Mouse (Mus musculus) forebrain, embryonic 11.5 days (tissue): Measurements from ENCODE around the gene Zfp423. TPM values are rescaled to one million over a fixed set of nuclear protein-coding genes. Genes with fewer than 3 reads are reported as not detected.

ENCODE experiments used
- ATAC-seq: fragments of 200-750 bp; cut with Nextera tagmentation; replicated peaks from 2 replicates; pipeline ENCODE4 v1.8.0; 2017; ENCODE audit warnings: moderate TSS enrichment; ENCODE audit not compliant: low FRiP score
- DNase-seq: peaks from one replicate; pipeline ENCODE4 v3.0.0-alpha.2; 2017; ENCODE audit warnings: low spot score
- H3K27ac ChIP-seq: fragments of 300-500 bp; sonication (generic); 2 replicates; pipeline ENCODE4 v1.5.1; 2014; ENCODE audit warnings: low read depth, low read length
- H3K27me3 ChIP-seq: fragments of 300-500 bp; sonication (generic); 2 replicates; pipeline ENCODE4 v1.6.1; 2014; ENCODE audit warnings: mild to moderate bottlenecking, low read length, mixed read lengths; ENCODE audit not compliant: control insufficient read depth, insufficient read depth
- H3K36me3 ChIP-seq: fragments of 300-500 bp; sonication (generic); 2 replicates; pipeline ENCODE4 v1.6.1; 2014; ENCODE audit warnings: mild to moderate bottlenecking, low read length, moderate library complexity, mixed read lengths; ENCODE audit not compliant: control insufficient read depth, insufficient read depth
- H3K4me1 ChIP-seq: fragments of 300-500 bp; sonication (generic); replicated peaks from 2 replicates; pipeline ENCODE4 v1.6.1; 2014; ENCODE audit warnings: low read length, mixed read lengths; ENCODE audit not compliant: control insufficient read depth, insufficient read depth
- H3K4me2 ChIP-seq: fragments of 300-500 bp; sonication (generic); 2 replicates; pipeline ENCODE4 v1.6.1; 2014; ENCODE audit warnings: low read depth, mild to moderate bottlenecking, low read length, moderate library complexity, mixed read lengths; ENCODE audit not compliant: severe bottlenecking
- H3K4me3 ChIP-seq: fragments of 300-500 bp; sonication (generic); 2 replicates; pipeline ENCODE4 v1.5.1; 2014; ENCODE audit warnings: low read depth, low read length
- H3K9ac ChIP-seq: fragments of 300-500 bp; sonication (generic); 2 replicates; pipeline ENCODE4 v1.6.1; 2014; ENCODE audit warnings: low read length
- H3K9me3 ChIP-seq: fragments of 300-500 bp; sonication (generic); 2 replicates; pipeline ENCODE4 v1.6.1; 2016; ENCODE audit warnings: low read length, mixed read lengths; ENCODE audit not compliant: control insufficient read depth
- WGBS: fragments of 180-500 bp; shearing (Covaris S2); extraction: QIAGEN DNeasy Blood & Tissue Kit; methylation state at CpG from one replicate; pipeline ENCODE4 v1.1.7; 2014; 5-methylcytosine and 5-hydroxymethylcytosine counted together
- polyA plus RNA-seq: library from polyadenylated mRNA; unstranded; fragments of >200 nt; fragmentation: Nextera tagmentation; extraction: Ambion mirVana; gene quantifications from 2 replicates; pipeline ENCODE4 v1.2.1, GENCODE M21; 2014

Zfp423 gene
- polyA plus RNA-seq, 1 experiment from 2014 or later = 44.8 TPM

DNA sequence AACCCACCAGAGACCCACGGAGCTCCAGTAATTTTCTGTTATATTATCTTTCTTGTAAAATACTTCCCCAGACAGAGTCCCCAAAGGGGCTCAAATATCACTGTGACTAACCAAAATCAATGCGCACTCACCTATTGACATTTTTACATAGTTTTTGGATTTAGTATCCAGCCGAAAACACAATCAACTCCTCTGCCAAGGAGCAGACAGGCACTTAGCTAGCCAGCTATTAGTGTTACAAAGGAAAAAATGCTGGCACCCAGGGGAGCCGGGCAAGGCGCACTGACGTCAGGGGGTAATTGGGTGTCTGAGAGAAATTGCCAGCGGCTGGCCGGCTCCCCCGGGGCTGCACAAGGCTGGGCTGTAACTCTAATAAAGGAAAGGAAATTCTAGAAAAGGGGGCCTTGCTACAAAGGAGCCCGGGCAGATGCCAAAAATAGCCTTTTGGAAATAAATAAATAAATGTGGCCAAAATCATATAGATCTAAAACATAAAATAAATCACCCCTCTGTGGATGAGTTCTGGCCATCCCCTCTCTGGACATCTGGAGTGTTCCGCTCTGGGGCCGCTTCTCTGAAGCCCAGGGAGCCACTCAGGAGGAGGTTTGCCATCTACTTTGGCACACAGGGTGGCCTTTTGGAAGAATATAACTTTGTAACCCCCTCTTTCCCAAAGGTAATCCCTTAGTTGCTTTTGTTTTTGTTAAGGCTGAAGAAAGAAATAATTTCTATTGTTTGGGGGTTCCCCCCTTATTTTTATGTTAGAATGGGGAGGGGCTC lies 125.4 kb downstream of the Zfp423 start:
- H3K36me3 ChIP-seq = no peaks in the 10 kb centered on the region
- peak; percentile 59 for DNase-seq
- no peaks in the 10 kb centered on the region for H3K27me3 ChIP-seq
- WGBS = 12% methylated on average over 12 of the region's 12 CpGs
- H3K4me2 ChIP-seq = peak overlapping the region; percentile 15; the same call in 1 of the 2 replicates
- H3K9ac ChIP-seq = peak overlapping the region; percentile 50
- ATAC-seq = no peak
- no peak overlapping the region for H3K4me3 ChIP-seq
- H3K9me3 ChIP-seq = no peaks in the 10 kb centered on the region
- H3K27ac ChIP-seq = peak overlapping the region; percentile 94; the same call in 1 of the 2 replicates
- peaks cover 78% of the 10 kb centered on the region for H3K4me1 ChIP-seq

DNA sequence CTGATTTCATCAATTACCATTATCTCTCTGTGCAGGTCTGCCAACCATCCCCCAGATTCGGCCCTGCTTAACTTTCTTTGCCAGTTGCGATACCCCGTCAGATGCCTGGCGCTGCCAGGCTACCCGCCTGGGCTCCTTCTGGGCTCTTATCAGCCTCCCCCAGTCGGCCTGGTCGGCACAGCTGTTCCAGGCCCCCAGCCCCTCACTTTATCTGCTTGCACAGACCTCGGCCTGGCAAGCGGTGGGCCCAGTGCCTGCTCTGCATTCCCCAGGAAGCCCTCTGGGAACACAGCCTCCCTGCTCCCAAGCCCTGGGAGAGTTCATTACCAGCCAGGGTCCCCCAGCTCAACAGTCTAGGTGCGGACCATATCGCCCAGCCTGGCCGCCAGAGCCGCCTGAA lies 126.1 kb downstream of the Zfp423 start:
- Histone ChIP-seq H3K9me3 (no peaks in the 10 kb centered on the region), H3K4me2 (peak overlapping the region; percentile 15; the same call in 1 of the 2 replicates), H3K27me3 (no peaks in the 10 kb centered on the region), H3K4me1 (peaks cover 77% of the 10 kb centered on the region), H3K27ac (peak overlapping the region; percentile 94), H3K36me3 (no peaks in the 10 kb centered on the region), H3K4me3 (no peak overlapping the region), H3K9ac (peak overlapping the region; percentile 50)
- peak; percentile 67 for DNase-seq
- no peak for ATAC-seq
- 23% methylated on average over 13 of the region's 13 CpGs for WGBS

- H3K9ac ChIP-seq = peak overlapping the region; percentile 50
Measured at GRCm38 (mm10) chr8:87832381-87833325, 126.7 kb downstream of the Zfp423 start.

GRCm38 (mm10) chr8:87831567-87831966 lies 127.8 kb downstream of the Zfp423 start:
- Histone ChIP-seq H3K9ac (peak overlapping the region; percentile 44), H3K36me3 (no peaks in the 10 kb centered on the region), H3K4me3 (no peak overlapping the region), H3K27me3 (no peaks in the 10 kb centered on the region), H3K27ac (peak overlapping the region; percentile 97), H3K9me3 (no peaks in the 10 kb centered on the region), H3K4me2 (peak overlapping the region; percentile 21; the same call in 1 of the 2 replicates), H3K4me1 (peaks cover 61% of the 10 kb centered on the region)
- DNase-seq (peak; percentile 88), ATAC-seq (peak; percentile 81)
- 0% methylated on average over 5 of the region's 5 CpGs for WGBS

More at GRCm38 (mm10) chr8:87832381-87833325, 126.7 kb downstream of the Zfp423 start:
- H3K27ac ChIP-seq = peak overlapping the region; percentile 97
- H3K36me3 ChIP-seq = no peaks in the 10 kb centered on the region
- H3K4me2 ChIP-seq = no peak overlapping the region
- 13% methylated on average over 23 of the region's 23 CpGs for WGBS
- ATAC-seq (no peak), DNase-seq (peak; percentile 57)
- H3K9me3 ChIP-seq = no peaks in the 10 kb centered on the region
- no peaks in the 10 kb centered on the region for H3K27me3 ChIP-seq
- H3K4me3 ChIP-seq = no peak overlapping the region
- peaks cover 70% of the 10 kb centered on the region for H3K4me1 ChIP-seq

DNA sequence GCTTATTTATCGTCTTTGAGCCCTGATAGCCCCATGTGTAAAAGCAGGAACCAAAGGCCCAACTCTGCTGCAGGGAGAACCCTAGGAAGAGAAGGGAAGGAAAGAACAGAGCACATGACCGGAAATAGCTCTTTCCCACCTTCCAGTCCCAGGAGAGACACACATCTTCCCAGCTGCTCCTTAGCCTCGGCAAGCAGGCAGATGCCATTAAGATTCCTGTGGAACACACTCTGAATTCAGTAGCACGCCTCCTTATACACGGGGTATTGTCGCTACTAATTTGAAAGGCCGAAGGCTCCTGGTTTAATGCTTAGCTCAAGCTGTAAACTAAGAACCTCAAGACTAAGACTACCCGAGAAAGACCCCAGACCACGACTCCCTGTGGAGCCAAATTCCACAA lies 128.3 kb downstream of the Zfp423 start:
- no peak overlapping the region for H3K4me3 ChIP-seq
- H3K27ac ChIP-seq = peak overlapping the region; percentile 97
- ATAC-seq = peak; percentile 40; the same call in 1 of the 2 replicates
- peak overlapping the region; percentile 21; the same call in 1 of the 2 replicates for H3K4me2 ChIP-seq
- no peaks in the 10 kb centered on the region for H3K36me3 ChIP-seq
- 2% methylated on average over 9 of the region's 9 CpGs for WGBS
- H3K9ac ChIP-seq = peak overlapping the region; percentile 44
- peak; percentile 58 for DNase-seq
- no peaks in the 10 kb centered on the region for H3K9me3 ChIP-seq
- peaks cover 58% of the 10 kb centered on the region for H3K4me1 ChIP-seq
- no peaks in the 10 kb centered on the region for H3K27me3 ChIP-seq

GRCm38 (mm10) chr8:87830200-87830599 lies 129.2 kb downstream of the Zfp423 start:
- peak; percentile 79 for DNase-seq
- no peak overlapping the region for H3K9ac ChIP-seq
- peak overlapping the region; percentile 97; the same call in 1 of the 2 replicates for H3K27ac ChIP-seq
- H3K27me3 ChIP-seq = no peaks in the 10 kb centered on the region
- H3K4me1 ChIP-seq = peaks cover 49% of the 10 kb centered on the region
- no peak for ATAC-seq
- no peaks in the 10 kb centered on the region for H3K9me3 ChIP-seq
- H3K4me2 ChIP-seq = no peak overlapping the region
- no peaks in the 10 kb centered on the region for H3K36me3 ChIP-seq
- no peak overlapping the region for H3K4me3 ChIP-seq
- WGBS = 8% methylated on average over 6 of the region's 6 CpGs

- Histone ChIP-seq H3K9ac (no peak overlapping the region), H3K27me3 (no peaks in the 10 kb centered on the region), H3K4me1 (peaks cover 33% of the 10 kb centered on the region), H3K27ac (no peak overlapping the region), H3K4me3 (no peak overlapping the region), H3K36me3 (no peaks in the 10 kb centered on the region), H3K4me2 (no peak overlapping the region), H3K9me3 (no peaks in the 10 kb centered on the region)
- DNase-seq (no peak), ATAC-seq (no peak)
- WGBS = 91% methylated on average over 9 of the region's 9 CpGs
Measured at GRCm38 (mm10) chr8:87826013-87826660, 133.3 kb downstream of the Zfp423 start.

DNA sequence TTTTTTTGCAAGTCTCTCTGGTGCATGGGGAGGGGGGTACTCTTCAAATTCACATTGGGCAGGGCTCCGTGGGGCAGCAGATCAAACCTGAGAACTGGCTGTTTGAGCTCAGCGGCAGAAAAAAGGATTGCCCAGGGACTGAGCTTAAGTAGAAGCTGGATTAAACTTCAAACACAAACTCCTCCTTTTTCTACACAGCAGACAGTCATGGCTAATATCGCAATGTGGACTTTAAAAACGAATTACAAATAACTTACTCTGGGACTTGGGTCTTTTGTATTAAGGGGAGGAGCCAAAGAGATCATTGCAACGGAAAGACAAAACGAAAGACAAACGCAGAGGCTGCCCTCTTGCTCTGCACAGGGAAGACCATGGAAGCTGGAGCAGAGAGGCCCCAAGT lies 136.2 kb downstream of the Zfp423 start:
- no peak overlapping the region for H3K4me3 ChIP-seq
- H3K27ac ChIP-seq = peak overlapping the region; percentile 68
- no peaks in the 10 kb centered on the region for H3K27me3 ChIP-seq
- ATAC-seq (peak; percentile 37; the same call in 1 of the 2 replicates), DNase-seq (no peak)
- WGBS = 2% methylated on average over 7 of the region's 7 CpGs
- no peaks in the 10 kb centered on the region for H3K9me3 ChIP-seq
- peak overlapping the region; percentile 39 for H3K9ac ChIP-seq
- no peaks in the 10 kb centered on the region for H3K36me3 ChIP-seq
- H3K4me2 ChIP-seq = peak overlapping the region; percentile 29; the same call in 1 of the 2 replicates
- H3K4me1 ChIP-seq = peaks cover 23% of the 10 kb centered on the region
